Mouse (Mus musculus) neural tube, embryonic 13.5 days (tissue): ENCODE measurements around the gene Rab44. TPM values are rescaled to one million over a fixed set of nuclear protein-coding genes. Genes with fewer than 3 reads are reported as not detected.

Experiments used
- ATAC-seq: fragments of 200-750 bp; cut with Nextera tagmentation; 2 replicates; pipeline ENCODE4 v1.8.0; 2017; ENCODE audit warnings: low read depth, mild to moderate bottlenecking, moderate TSS enrichment, moderate library complexity
- H3K27ac ChIP-seq: fragments of 300-500 bp; sonication (generic); replicated peaks from 2 replicates; pipeline ENCODE4 v1.5.1; 2015; ENCODE audit warnings: moderate library complexity, mild to moderate bottlenecking, inconsistent platforms
- H3K27me3 ChIP-seq: fragments of 300-500 bp; sonication (generic); 2 replicates; pipeline ENCODE4 v1.6.1; 2015; ENCODE audit warnings: mild to moderate bottlenecking, inconsistent platforms
- H3K36me3 ChIP-seq: fragments of 300-500 bp; sonication (generic); 2 replicates; pipeline ENCODE4 v1.6.1; 2015; ENCODE audit warnings: mild to moderate bottlenecking, inconsistent platforms
- H3K4me1 ChIP-seq: fragments of 300-500 bp; sonication (generic); replicated peaks from 2 replicates; pipeline ENCODE4 v1.6.1; 2015; ENCODE audit warnings: inconsistent platforms
- H3K4me2 ChIP-seq: fragments of 300-500 bp; sonication (generic); 2 replicates; pipeline ENCODE4 v1.6.1; 2015; ENCODE audit warnings: inconsistent platforms, mild to moderate bottlenecking, moderate library complexity
- H3K4me3 ChIP-seq: fragments of 300-500 bp; sonication (generic); 2 replicates; pipeline ENCODE4 v1.5.1; 2015; ENCODE audit warnings: mild to moderate bottlenecking, inconsistent platforms
- H3K9ac ChIP-seq: fragments of 300-500 bp; sonication (generic); 2 replicates; pipeline ENCODE4 v1.6.1; 2015; ENCODE audit warnings: moderate library complexity, mild to moderate bottlenecking, inconsistent platforms
- H3K9me3 ChIP-seq: fragments of 300-500 bp; sonication (generic); 2 replicates; pipeline ENCODE4 v1.6.1; 2016; ENCODE audit warnings: inconsistent platforms
- WGBS: fragments of 180-500 bp; shearing (Covaris S2); methylation state at CpG from one replicate; pipeline ENCODE4 v1.1.7; 2015; 5-methylcytosine and 5-hydroxymethylcytosine counted together
- polyA plus RNA-seq: library from polyadenylated mRNA; unstranded; fragments of >200 nt; fragmentation: Nextera tagmentation; extraction: Ambion mirVana; gene quantifications from 2 replicates; pipeline ENCODE4 v1.2.1, GENCODE M21; 2015

The Rab44 gene
- polyA plus RNA-seq, 1 experiment from 2014 or later = 0.11 TPM

DNA sequence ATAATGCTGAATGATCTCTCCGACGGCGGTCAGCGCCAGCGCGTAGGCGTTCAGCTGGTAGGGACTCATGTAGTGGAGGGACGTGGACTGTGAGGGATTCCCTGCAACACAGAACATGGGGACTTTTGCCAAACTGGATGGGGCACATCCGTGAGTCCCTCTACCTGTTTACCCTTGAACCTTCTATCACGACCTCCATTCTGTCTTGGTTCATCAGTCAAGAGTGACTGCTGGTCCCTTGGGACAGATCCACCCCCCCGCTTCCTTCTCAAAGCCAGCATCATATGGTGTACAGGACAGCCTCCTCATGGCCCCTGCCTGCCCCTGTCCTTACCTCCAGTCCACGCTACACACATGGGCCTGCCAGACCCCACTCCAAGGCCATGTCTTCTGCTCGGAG lies 48.4 kb downstream of the Rab44 start:
- Histone ChIP-seq H3K9me3 (no peaks in the 10 kb centered on the region), H3K4me3 (no peak overlapping the region), H3K9ac (no peak overlapping the region), H3K27me3 (no peaks in the 10 kb centered on the region), H3K27ac (no peak overlapping the region), H3K36me3 (no peaks in the 10 kb centered on the region), H3K4me2 (no peak overlapping the region), H3K4me1 (peaks cover 20% of the 10 kb centered on the region)
- ATAC-seq = no peak
- 93% methylated on average over 13 of the region's 13 CpGs for WGBS

DNA sequence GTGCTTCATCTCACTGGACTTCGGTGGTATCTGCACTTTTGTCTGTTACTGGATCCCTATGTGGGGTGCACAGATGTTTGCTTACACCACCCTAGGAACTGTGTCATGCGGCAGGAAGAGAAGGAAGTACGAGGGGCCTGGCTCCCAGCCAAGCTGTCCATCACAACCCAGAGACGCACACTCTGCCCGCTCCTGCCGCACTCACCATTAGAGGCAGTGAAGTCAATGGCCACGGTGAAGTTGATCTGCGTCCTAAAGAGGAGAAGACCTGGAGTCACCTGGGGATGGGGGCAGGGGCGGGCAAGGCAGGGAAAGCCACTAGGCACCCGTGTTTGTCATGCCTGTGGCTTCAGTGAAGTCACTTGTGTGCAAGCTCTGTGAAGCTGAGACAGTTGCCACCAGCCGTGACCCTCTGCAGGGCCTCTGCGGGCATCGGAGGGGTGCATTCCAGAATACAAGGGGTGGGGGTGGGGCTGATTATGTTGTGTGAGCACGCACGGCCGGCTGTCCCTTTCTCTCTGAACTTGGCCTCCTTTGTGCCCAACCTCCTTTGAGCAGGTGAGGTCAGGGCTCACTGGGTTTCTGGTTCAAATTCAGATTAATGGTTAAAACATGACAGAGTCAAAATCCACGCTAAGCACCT lies 50.6 kb downstream of the Rab44 start:
- peak overlapping the region; percentile 64; the same call in 1 of the 2 replicates for H3K27ac ChIP-seq
- peaks cover 20% of the 10 kb centered on the region for H3K4me1 ChIP-seq
- H3K9me3 ChIP-seq = no peaks in the 10 kb centered on the region
- no peak overlapping the region for H3K4me3 ChIP-seq
- no peaks in the 10 kb centered on the region for H3K27me3 ChIP-seq
- no peak for ATAC-seq
- H3K36me3 ChIP-seq = no peaks in the 10 kb centered on the region
- WGBS = 15% methylated on average over 17 of the region's 17 CpGs
- H3K9ac ChIP-seq = no peak overlapping the region
- no peak overlapping the region for H3K4me2 ChIP-seq

DNA sequence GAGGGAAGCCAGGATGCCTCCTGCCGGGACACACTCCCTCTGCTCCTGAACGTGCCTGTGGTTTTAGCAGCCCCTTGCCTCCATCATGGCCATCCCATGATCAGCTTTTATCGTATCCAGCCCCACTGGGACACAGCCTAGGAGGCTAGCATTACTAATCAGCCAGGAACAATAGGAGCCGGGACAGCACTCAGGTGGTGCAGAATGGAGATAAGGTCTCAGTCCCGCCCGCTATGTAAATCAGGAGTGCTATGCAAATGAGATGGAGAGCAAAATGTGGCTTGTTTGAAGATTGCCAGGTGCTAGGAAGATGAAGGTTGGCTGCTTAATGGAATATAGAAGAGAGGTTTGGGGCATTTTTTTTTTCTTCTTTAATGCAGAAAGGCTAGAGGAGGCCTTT lies 51.5 kb downstream of the Rab44 start:
- peak; percentile 73 for ATAC-seq

DNA sequence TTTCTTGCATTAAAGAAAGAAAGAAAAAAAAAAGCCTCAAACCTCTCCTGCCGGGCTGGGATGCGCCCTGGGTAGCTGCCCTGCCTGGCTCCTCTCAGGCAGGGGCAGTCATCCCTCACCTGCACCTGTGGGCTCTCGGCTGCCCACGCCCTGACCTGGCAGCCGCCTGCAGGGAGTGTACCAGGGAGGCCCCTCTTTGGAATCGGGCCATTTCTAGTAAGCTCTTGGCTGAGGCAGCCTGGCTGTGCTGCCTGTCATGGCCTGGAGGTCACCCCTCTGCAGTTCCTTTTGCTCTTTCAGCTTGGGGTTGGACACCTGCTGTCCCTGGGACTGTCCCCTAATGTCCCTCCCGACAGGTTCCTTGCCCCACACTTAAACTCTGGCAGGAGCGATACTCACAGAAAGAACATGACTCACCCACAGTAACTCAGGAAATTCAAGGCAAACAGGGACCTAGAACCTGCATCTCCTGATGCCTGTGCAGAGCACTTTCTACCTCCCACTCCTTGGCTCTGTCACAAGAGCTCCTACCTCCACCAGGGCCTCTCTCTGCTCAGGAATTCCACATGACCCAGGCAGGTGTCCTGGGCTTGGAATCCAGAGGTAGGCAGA lies 52.1 kb downstream of the Rab44 start:
- no peaks in the 10 kb centered on the region for H3K9me3 ChIP-seq
- peaks cover 20% of the 10 kb centered on the region for H3K4me1 ChIP-seq
- no peak for ATAC-seq
- H3K9ac ChIP-seq = no peak overlapping the region
- no peak overlapping the region for H3K4me2 ChIP-seq
- peak overlapping the region; percentile 64; the same call in 1 of the 2 replicates for H3K27ac ChIP-seq
- H3K27me3 ChIP-seq = no peaks in the 10 kb centered on the region
- no peak overlapping the region for H3K4me3 ChIP-seq
- no peaks in the 10 kb centered on the region for H3K36me3 ChIP-seq
- WGBS = 38% methylated on average over 8 of the region's 8 CpGs

More for the DNA sequence above, 51.5 kb downstream of the Rab44 start:
- Histone ChIP-seq H3K9ac (no peak overlapping the region), H3K4me1 (peaks cover 20% of the 10 kb centered on the region), H3K36me3 (no peaks in the 10 kb centered on the region), H3K27me3 (no peaks in the 10 kb centered on the region), H3K27ac (peak overlapping the region; percentile 64), H3K4me2 (no peak overlapping the region), H3K9me3 (no peaks in the 10 kb centered on the region), H3K4me3 (no peak overlapping the region)
- WGBS = 9% methylated on average over 6 of the region's 6 CpGs

DNA sequence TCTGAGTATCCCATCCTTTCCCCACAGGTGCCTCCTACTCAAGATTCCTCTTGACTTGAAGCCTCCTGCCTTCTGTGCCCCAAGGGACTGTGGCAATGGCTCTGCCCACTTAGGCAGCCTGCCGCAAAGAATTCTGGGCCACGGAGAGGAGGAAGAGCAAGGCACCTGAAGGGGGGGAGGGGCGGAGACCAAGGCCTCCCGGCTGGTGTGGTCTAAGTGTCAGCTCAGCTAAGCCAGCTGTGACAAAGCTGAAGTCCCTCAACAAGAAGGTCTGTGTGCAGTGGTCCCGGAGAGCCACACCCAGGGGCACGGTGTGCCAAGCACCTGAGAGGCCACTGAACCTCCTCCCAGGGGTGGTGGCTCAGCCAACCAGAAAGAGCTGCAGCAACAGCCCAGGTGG lies 53.4 kb downstream of the Rab44 start:
- H3K4me3 ChIP-seq = no peak overlapping the region
- no peaks in the 10 kb centered on the region for H3K9me3 ChIP-seq
- ATAC-seq = no peak
- no peaks in the 10 kb centered on the region for H3K36me3 ChIP-seq
- WGBS = 68% methylated on average over 6 of the region's 6 CpGs
- H3K27me3 ChIP-seq = no peaks in the 10 kb centered on the region
- H3K27ac ChIP-seq = no peak overlapping the region
- H3K4me2 ChIP-seq = no peak overlapping the region
- no peak overlapping the region for H3K9ac ChIP-seq
- H3K4me1 ChIP-seq = peaks cover 27% of the 10 kb centered on the region

DNA sequence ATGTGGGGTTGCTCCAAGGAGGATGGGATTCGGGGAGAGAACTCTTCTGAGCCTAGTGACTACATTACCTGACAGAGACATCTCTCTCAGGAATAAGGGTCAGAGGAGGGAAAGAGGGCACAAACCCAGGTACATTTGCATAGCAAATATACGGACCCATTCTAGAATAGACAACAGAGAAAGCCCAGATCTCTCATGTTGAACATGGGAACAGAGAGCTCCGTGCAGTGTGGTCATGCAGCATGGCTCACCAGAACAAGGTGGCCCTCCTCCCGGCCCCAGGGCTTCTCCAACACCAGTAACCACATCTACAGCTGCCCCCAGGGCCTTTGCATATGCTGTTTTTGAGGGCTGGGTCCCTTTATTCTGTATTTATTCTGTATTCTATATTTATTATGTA lies 54.5 kb downstream of the Rab44 start:
- no peaks in the 10 kb centered on the region for H3K27me3 ChIP-seq
- no peaks in the 10 kb centered on the region for H3K36me3 ChIP-seq
- WGBS = 85% methylated on average over 4 of the region's 4 CpGs
- no peak overlapping the region for H3K4me2 ChIP-seq
- H3K9me3 ChIP-seq = no peaks in the 10 kb centered on the region
- no peak overlapping the region for H3K27ac ChIP-seq
- peaks cover 27% of the 10 kb centered on the region for H3K4me1 ChIP-seq
- no peak overlapping the region for H3K4me3 ChIP-seq
- no peak for ATAC-seq
- no peak overlapping the region for H3K9ac ChIP-seq

DNA sequence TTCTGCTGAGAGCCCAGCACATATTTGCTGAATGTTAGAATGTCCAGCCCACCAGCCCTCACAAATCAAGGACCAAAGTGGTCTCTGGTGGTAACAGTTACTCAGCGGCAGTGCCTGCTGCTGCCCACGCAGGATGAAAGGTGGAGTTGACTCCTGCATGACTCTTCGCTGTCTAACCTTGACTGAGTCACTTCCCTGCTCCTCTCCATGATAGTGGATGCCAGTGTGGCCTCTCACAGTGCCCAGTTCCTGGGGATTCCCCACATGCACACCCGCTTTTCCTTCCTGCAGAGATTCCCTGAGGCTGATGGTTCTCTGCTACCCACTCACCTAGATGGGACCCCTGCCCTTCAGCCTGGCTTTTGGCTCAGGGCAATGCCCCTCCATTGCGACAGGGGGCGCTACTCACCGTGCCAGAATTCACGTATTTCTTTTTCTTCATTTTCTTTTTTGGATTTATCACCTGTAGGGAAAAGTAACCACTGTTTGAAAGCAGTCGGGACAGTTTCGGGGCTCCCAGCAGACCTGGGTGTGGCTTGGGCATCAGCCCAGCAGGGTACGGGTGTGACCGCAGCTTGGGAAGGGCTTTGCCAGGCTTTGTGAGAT lies 55.2 kb downstream of the Rab44 start:
- Histone ChIP-seq H3K4me3 (no peak overlapping the region), H3K4me1 (peaks cover 27% of the 10 kb centered on the region), H3K27ac (no peak overlapping the region), H3K4me2 (no peak overlapping the region), H3K36me3 (no peaks in the 10 kb centered on the region), H3K9ac (no peak overlapping the region), H3K9me3 (no peaks in the 10 kb centered on the region), H3K27me3 (no peaks in the 10 kb centered on the region)
- no peak for ATAC-seq
- 72% methylated on average over 12 of the region's 12 CpGs for WGBS

DNA sequence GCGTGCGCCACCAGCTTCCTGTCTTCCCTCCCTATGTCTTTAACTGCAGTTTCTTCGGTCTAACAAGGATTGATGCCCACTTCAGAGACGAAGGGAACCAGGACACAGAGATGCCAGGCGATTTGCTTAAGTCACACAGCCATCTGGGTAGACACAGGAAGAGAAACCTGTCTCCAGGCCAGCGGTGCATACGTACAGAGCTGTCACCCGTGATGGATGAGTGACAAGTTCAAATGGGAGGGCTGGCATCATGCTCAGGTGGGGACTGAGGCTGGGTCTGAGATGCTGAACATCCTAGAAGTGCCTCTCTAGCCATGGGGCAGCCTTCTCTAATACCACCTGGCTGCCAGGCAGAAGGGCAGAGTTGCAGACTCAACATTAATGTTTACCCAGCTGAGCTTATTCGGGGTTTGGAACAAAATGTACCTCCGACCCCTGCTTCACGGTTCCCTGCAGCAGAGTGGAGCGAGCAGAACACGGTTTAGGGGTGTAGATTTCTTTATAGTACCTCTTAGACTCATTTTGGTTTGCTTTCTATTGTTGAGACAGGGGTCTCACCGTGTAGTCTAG lies 56.6 kb downstream of the Rab44 start:
- Histone ChIP-seq H3K27me3 (no peaks in the 10 kb centered on the region), H3K4me1 (peaks cover 14% of the 10 kb centered on the region), H3K36me3 (no peaks in the 10 kb centered on the region), H3K27ac (no peak overlapping the region), H3K9me3 (no peaks in the 10 kb centered on the region), H3K4me3 (no peak overlapping the region), H3K9ac (no peak overlapping the region), H3K4me2 (no peak overlapping the region)
- WGBS = 77% methylated on average over 14 of the region's 14 CpGs
- ATAC-seq = no peak

DNA sequence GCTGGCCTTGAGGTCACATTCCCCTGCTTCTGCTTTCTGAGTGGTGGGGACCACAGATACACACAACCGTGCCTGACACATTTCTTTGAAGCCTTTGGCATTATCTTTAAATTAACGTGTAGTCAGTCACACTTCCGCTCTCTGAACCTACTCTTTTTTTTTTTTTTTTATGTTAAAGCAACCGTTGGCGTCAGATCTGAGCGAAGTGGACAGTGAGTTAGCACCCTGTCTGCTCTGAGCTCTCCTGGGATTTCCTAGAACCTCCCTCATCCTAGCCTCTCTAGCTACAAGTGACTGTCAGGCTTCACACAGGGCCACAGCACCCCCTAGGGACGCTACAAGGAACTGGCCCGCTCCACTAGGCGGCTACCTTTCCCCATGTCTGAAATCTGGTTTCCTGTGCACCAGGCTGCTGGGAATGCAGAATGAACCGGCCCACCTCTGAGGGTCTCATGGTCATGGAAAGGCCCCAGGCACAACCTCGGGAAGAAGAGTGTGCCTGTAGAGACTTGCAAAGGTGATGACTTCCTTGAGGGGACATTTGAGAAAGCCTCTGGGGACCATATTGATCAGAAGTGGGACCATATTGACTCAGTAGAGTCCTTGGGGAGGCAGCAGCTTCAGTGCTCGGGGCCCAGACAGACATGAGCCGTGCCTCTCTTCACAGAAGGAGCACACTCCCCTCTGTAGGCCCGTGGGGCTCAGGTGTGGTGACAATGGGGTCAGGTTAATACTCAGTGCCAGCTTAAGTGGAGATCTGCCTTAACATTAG lies 57.2 kb downstream of the Rab44 start:
- H3K36me3 ChIP-seq = no peaks in the 10 kb centered on the region
- H3K4me3 ChIP-seq = no peak overlapping the region
- no peaks in the 10 kb centered on the region for H3K27me3 ChIP-seq
- H3K4me1 ChIP-seq = peaks cover 10% of the 10 kb centered on the region
- WGBS = 25% methylated on average over 14 of the region's 14 CpGs
- no peak overlapping the region for H3K4me2 ChIP-seq
- no peak overlapping the region for H3K9ac ChIP-seq
- no peaks in the 10 kb centered on the region for H3K9me3 ChIP-seq
- no peak for ATAC-seq
- no peak overlapping the region for H3K27ac ChIP-seq

DNA sequence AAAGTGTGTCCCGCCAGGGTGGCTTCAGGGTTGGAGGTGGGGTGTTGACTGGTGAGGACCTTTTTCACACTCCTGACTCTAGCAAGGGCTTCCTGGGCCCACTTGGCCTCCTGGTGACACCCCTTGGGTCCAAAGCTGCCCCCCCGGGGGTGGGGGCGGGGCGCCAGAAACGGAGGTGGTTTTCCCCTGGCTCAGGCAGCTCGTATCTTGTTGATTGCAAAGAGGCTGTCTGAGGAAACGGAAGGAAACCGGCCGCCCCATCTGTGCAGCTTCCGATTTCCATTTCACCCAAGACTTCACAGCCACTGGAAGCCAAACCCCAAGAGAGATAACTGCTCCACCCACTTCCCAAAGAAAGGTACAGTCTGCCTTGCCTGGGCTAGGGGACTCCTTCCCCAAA lies 58.1 kb downstream of the Rab44 start:
- Histone ChIP-seq H3K4me1 (peaks cover 18% of the 10 kb centered on the region), H3K9ac (no peak overlapping the region), H3K36me3 (no peaks in the 10 kb centered on the region), H3K9me3 (no peaks in the 10 kb centered on the region), H3K27me3 (no peaks in the 10 kb centered on the region), H3K4me2 (no peak overlapping the region), H3K4me3 (no peak overlapping the region), H3K27ac (no peak overlapping the region)
- 54% methylated on average over 10 of the region's 10 CpGs for WGBS
- ATAC-seq = no peak

DNA sequence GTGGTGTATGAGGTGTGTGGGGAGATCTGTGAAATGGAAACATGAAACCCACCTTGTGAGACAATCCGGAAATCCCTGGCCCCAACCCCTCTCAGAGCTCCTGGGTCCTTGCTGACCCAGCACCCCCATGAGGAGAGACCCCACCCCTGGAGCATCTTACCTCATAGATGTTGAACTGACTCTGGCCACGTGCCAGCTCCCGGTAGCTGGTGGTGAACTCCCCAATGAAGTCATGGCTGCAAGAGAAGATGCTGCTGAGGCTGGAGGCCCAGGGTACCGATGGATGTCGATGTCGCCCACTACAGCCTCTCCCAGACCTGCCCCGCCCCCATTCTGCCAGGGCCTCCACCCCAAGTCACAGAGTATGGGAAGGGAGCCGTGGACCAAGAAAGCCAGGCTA lies 59.2 kb downstream of the Rab44 start:
- no peaks in the 10 kb centered on the region for H3K9me3 ChIP-seq
- no peaks in the 10 kb centered on the region for H3K36me3 ChIP-seq
- no peak overlapping the region for H3K27ac ChIP-seq
- 71% methylated on average over 8 of the region's 8 CpGs for WGBS
- H3K4me3 ChIP-seq = no peak overlapping the region
- peaks cover 18% of the 10 kb centered on the region for H3K4me1 ChIP-seq
- no peak overlapping the region for H3K4me2 ChIP-seq
- no peak overlapping the region for H3K9ac ChIP-seq
- ATAC-seq = no peak
- no peaks in the 10 kb centered on the region for H3K27me3 ChIP-seq

DNA sequence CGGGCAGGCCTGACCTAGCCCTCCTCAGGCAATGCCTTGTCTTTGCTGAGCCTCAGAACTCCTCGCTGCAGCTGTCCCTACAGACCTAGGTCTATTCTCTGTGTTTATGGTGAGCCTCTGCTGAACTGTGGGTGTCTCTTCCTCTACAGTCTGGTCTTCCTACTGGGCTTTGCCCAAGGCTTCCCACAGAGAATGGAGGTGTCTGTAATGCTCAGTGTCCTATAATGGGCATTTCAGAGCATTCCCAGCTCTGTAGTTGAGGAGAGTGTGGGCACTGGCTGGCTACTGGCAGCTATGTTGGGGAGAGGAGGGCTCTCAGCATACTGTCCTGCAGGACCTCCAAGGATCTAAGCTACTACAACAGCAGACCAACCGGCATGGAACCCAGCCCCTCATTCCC lies 61.7 kb downstream of the Rab44 start:
- Histone ChIP-seq H3K4me2 (no peak overlapping the region), H3K27ac (no peak overlapping the region)
- no peak for ATAC-seq

More for the DNA sequence above, 61.7 kb downstream of the Rab44 start:
- no peak overlapping the region for H3K9ac ChIP-seq
- no peaks in the 10 kb centered on the region for H3K36me3 ChIP-seq
- H3K4me1 ChIP-seq = peaks cover 18% of the 10 kb centered on the region
- no peaks in the 10 kb centered on the region for H3K27me3 ChIP-seq
- no peaks in the 10 kb centered on the region for H3K9me3 ChIP-seq
- 78% methylated on average over 3 of the region's 3 CpGs for WGBS
- H3K4me3 ChIP-seq = no peak overlapping the region
